Mouse (Mus musculus) liver, adult 2 months (tissue): ENCODE data around the gene Fto.

ENCODE experiments used
- CTCF ChIP-seq: fragments of 200-500 bp; IDR thresholded peaks from 2 replicates; pipeline ENCODE4 v1.5.1; 2011; ENCODE audit warnings: low read depth, low read length, control low read depth
- POLR2A ChIP-seq: fragments of 200-500 bp; IDR thresholded peaks from 2 replicates; pipeline ENCODE4 v1.6.1; 2011; ENCODE audit warnings: low read length, control low read depth; ENCODE audit not compliant: insufficient read depth; ENCODE audit errors: extremely low read depth

DNA sequence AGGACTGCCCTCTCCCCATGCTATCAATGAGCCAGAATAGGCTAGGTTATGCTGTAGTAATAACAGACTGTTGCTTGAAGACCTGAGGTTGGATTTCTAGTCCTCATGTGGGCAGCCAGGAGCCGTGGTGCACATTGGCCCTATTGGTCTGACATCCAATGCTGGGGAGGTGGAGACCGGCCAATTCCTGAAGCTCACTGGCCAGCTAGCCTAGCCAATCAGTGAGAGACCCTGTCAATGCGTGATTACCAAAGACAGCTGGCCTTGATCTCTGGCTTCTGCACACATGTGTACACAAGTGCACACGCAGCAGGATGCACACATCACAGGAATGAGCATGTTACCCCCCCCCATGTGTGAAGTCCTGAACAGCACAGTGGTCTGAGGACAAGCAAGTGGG lies 94.6 kb downstream of the Fto start:
- TF ChIP-seq CTCF, result peak; percentile 14; the same call in 1 of the 2 replicates
- TF ChIP-seq POLR2A, result no peak
